35 mouse cellular contexts compared by ENCODE assay signal in genomic region chr14:78173451-78173850, GRCm38 (mm10).
"Had no signal": no experiment of that assay in that cellular context is flagged by ENCODE, and none has a peak within 500 bp of the region (broad histone marks: within the 10 kb centered on the region; RNA-seq: fewer than 3 reads in every experiment).

No protein-coding gene starts in this region.

- H3K27me3 ChIP-seq: heart, embryonic 12.5 days; heart, embryonic 13.5 days; heart, embryonic 15.5 days; hindbrain, embryonic 12.5 days; hindbrain, embryonic 13.5 days; hindbrain, embryonic 15.5 days; intestine, embryonic 15.5 days; kidney, embryonic 15.5 days had no signal

- H3K36me3 ChIP-seq: heart, embryonic 12.5 days; heart, embryonic 13.5 days; heart, embryonic 15.5 days; hindbrain, embryonic 10.5 days; hindbrain, embryonic 12.5 days; hindbrain, embryonic 13.5 days; hindbrain, embryonic 15.5 days; intestine, embryonic 15.5 days; kidney, embryonic 15.5 days had no signal

- H3K4me2 ChIP-seq: heart, embryonic 11.5 days; heart, embryonic 12.5 days; heart, embryonic 13.5 days; heart, embryonic 15.5 days; hindbrain, embryonic 12.5 days; hindbrain, embryonic 13.5 days; hindbrain, embryonic 14.5 days; hindbrain, embryonic 15.5 days; intestine, embryonic 15.5 days; kidney, embryonic 15.5 days had no signal

- H3K9ac ChIP-seq: heart, embryonic 12.5 days; heart, embryonic 13.5 days; heart, embryonic 15.5 days; hindbrain, embryonic 12.5 days; hindbrain, embryonic 13.5 days; hindbrain, embryonic 14.5 days; hindbrain, embryonic 15.5 days; intestine, embryonic 15.5 days; kidney, embryonic 15.5 days had no signal

- DNase-seq: heart, postnatal 10 days; heart, postnatal 14 days; heart, postnatal 36 days; heart, postnatal 4 days; kidney, adult 11 months; kidney, adult 18-20 months; kidney, adult 2 months; kidney, adult 8-10 months; kidney, adult 9 months; kidney, postnatal 10 days; kidney, postnatal 14 days; kidney, postnatal 25 days; kidney, postnatal 36 days; kidney, postnatal 4 days; layer of hippocampus, adult 9-11 months; layer of hippocampus, postnatal 36 days had no signal

- H3K9me3 ChIP-seq: heart, embryonic 12.5 days; heart, embryonic 13.5 days; heart, embryonic 15.5 days; hindbrain, embryonic 12.5 days; hindbrain, embryonic 13.5 days; hindbrain, embryonic 15.5 days; intestine, embryonic 15.5 days; kidney, embryonic 15.5 days had no signal

- H3K4me1 ChIP-seq: heart, embryonic 12.5 days; heart, embryonic 13.5 days; heart, embryonic 15.5 days; hindbrain, embryonic 10.5 days; hindbrain, embryonic 12.5 days; hindbrain, embryonic 13.5 days; hindbrain, embryonic 15.5 days; intestine, embryonic 15.5 days; kidney, embryonic 15.5 days had no signal

- ATAC-seq: hindbrain, embryonic 16.5 days; hindbrain, postnatal 0 days; inflammation-experienced regulatory T-cells, adult 6 months; intestine, embryonic 15.5 days; intestine, embryonic 16.5 days; intestine, postnatal 0 days had no signal

- H3K27ac ChIP-seq: heart, embryonic 13.5 days; heart, embryonic 15.5 days; hindbrain, embryonic 10.5 days; hindbrain, embryonic 12.5 days; hindbrain, embryonic 13.5 days; hindbrain, embryonic 14.5 days; hindbrain, embryonic 15.5 days; hindbrain, postnatal 0 days; intestine, embryonic 15.5 days; kidney, embryonic 15.5 days; kidney, postnatal 0 days; layer of hippocampus, adult 2 months; left cerebral cortex, adult 2 months had no signal

- H3K4me3 ChIP-seq: heart, embryonic 12.5 days; heart, embryonic 13.5 days; heart, embryonic 15.5 days; hindbrain, embryonic 10.5 days; hindbrain, embryonic 12.5 days; hindbrain, embryonic 13.5 days; hindbrain, embryonic 15.5 days; intestine, embryonic 15.5 days; kidney, embryonic 15.5 days; layer of hippocampus, adult 2 months; left cerebral cortex, adult 2 months had no signal
